Mouse (Mus musculus) stomach, postnatal 0 days (tissue): ENCODE results near the gene Fibcd1.

Experiments used
- CTCF ChIP-seq: IDR thresholded peaks from 2 replicates; pipeline ENCODE4 v1.5.1; 2016; ENCODE audit warnings: antibody characterized with exemption, low read depth, mild to moderate bottlenecking, moderate library complexity
- EP300 ChIP-seq: optimal IDR thresholded peaks from 2 replicates; pipeline ENCODE3; 2016; ENCODE audit warnings: antibody characterized with exemption

DNA sequence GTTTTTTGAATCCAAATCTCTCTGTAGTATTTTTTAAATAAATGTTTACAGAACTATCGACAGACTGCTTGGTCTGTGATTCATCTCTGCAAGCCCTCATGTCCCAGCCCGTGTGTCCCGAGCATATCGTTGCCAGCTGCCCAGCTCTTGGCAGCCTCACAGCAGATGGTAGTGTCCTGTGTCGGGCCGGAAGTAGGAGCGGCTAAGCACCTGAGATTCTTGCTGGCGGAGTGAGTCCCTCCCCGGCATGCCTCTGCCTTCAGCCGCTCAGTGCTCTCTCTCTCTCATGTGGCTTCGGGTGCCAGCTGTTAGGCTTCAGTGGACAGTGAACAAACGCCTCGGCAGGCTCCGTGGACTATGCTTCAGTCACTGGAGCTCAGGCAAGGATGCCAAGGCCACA, 42.3 kb downstream of the Fibcd1 start:
- no peak for TF ChIP-seq CTCF
- TF ChIP-seq EP300 = no peak
